Mouse (Mus musculus): ENCODE measurements around the gene Prpf6. TPM values are rescaled to one million over a fixed set of nuclear protein-coding genes. Genes with fewer than 3 reads are reported as not detected.

Prpf6 gene
- polyA plus RNA-seq, 1 experiment from 2014 or later = 72.8 TPM

GRCm38 (mm10) chr2:181572921-181573920 lies 18.4 kb upstream of the Prpf6 start:
- H3K27me3 ChIP-seq = no peaks in the 10 kb centered on the region
- no peak overlapping the region for H3K4me3 ChIP-seq (replicated peaks)
- H3K27ac ChIP-seq = no peak overlapping the region
- ATAC-seq = no peak
- no peaks in the 10 kb centered on the region for H3K9me3 ChIP-seq
- 94% methylated on average over 15 of the region's 15 CpGs for WGBS
- peaks cover 39% of the 10 kb centered on the region for H3K36me3 ChIP-seq
- no peak overlapping the region for H3K9ac ChIP-seq (replicated peaks)
- H3K4me1 ChIP-seq (replicated peaks) = peaks cover 11% of the 10 kb centered on the region
- no peak overlapping the region for H3K4me2 ChIP-seq (replicated peaks)

- no peaks in the 10 kb centered on the region for H3K27me3 ChIP-seq
- no peak overlapping the region for H3K9ac ChIP-seq (replicated peaks)
- H3K4me2 ChIP-seq (replicated peaks) = no peak overlapping the region
- 94% methylated on average over 9 of the region's 9 CpGs for WGBS
- no peaks in the 10 kb centered on the region for H3K9me3 ChIP-seq
- no peak overlapping the region for H3K27ac ChIP-seq
- no peak for ATAC-seq
- H3K4me1 ChIP-seq (replicated peaks) = peaks cover 19% of the 10 kb centered on the region
- H3K4me3 ChIP-seq (replicated peaks) = no peak overlapping the region
- H3K36me3 ChIP-seq = peaks cover 39% of the 10 kb centered on the region
Observed at GRCm38 (mm10) chr2:181573961-181574360, 17.7 kb upstream of the Prpf6 start.

GRCm38 (mm10) chr2:181574921-181575545 lies 16.6 kb upstream of the Prpf6 start:
- WGBS = 94% methylated on average over 7 of the region's 7 CpGs
- Histone ChIP-seq H3K36me3 (peaks cover 35% of the 10 kb centered on the region), H3K9me3 (no peaks in the 10 kb centered on the region), H3K4me1 (replicated peaks) (peaks cover 30% of the 10 kb centered on the region), H3K4me2 (replicated peaks) (no peak overlapping the region), H3K27ac (no peak overlapping the region), H3K27me3 (no peaks in the 10 kb centered on the region), H3K4me3 (replicated peaks) (no peak overlapping the region), H3K9ac (replicated peaks) (no peak overlapping the region)
- ATAC-seq = no peak

GRCm38 (mm10) chr2:181576613-181577012 lies 15.1 kb upstream of the Prpf6 start:
- H3K4me1 ChIP-seq (replicated peaks) = peaks cover 44% of the 10 kb centered on the region
- H3K27me3 ChIP-seq = no peaks in the 10 kb centered on the region
- no peak for ATAC-seq
- 89% methylated on average over 2 of the region's 2 CpGs for WGBS
- H3K9me3 ChIP-seq = no peaks in the 10 kb centered on the region
- no peak overlapping the region for H3K27ac ChIP-seq
- H3K4me3 ChIP-seq (replicated peaks) = no peak overlapping the region
- no peak overlapping the region for H3K9ac ChIP-seq (replicated peaks)
- peaks cover 33% of the 10 kb centered on the region for H3K36me3 ChIP-seq
- H3K4me2 ChIP-seq (replicated peaks) = no peak overlapping the region

- H3K4me1 ChIP-seq (replicated peaks) = peaks cover 45% of the 10 kb centered on the region
- H3K9ac ChIP-seq (replicated peaks) = no peak overlapping the region; the same call in 1 of the 2 replicates
- H3K9me3 ChIP-seq = no peaks in the 10 kb centered on the region
- no peak overlapping the region for H3K27ac ChIP-seq
- no peak overlapping the region for H3K4me3 ChIP-seq (replicated peaks)
- WGBS = 73% methylated on average over 2 of the region's 2 CpGs
- no peak overlapping the region for H3K4me2 ChIP-seq (replicated peaks)
- peaks cover 28% of the 10 kb centered on the region for H3K36me3 ChIP-seq
- H3K27me3 ChIP-seq = no peaks in the 10 kb centered on the region
- no peak for ATAC-seq
Observed at GRCm38 (mm10) chr2:181577126-181577525, 14.5 kb upstream of the Prpf6 start.

- Histone ChIP-seq H3K27ac (no peak overlapping the region), H3K9me3 (no peaks in the 10 kb centered on the region), H3K4me3 (replicated peaks) (no peak overlapping the region), H3K27me3 (no peaks in the 10 kb centered on the region), H3K36me3 (peaks cover 23% of the 10 kb centered on the region), H3K4me1 (replicated peaks) (peaks cover 49% of the 10 kb centered on the region), H3K9ac (replicated peaks) (peak overlapping the region; percentile 14; the same call in 1 of the 2 replicates), H3K4me2 (replicated peaks) (no peak overlapping the region)
- no peak for ATAC-seq
- 85% methylated on average over 7 of the region's 7 CpGs for WGBS
Observed at GRCm38 (mm10) chr2:181577981-181578581, 13.6 kb upstream of the Prpf6 start.

- no peak overlapping the region for H3K4me3 ChIP-seq (replicated peaks)
- H3K4me1 ChIP-seq (replicated peaks) = peaks cover 49% of the 10 kb centered on the region
- peaks cover 22% of the 10 kb centered on the region for H3K36me3 ChIP-seq
- no peak overlapping the region for H3K4me2 ChIP-seq (replicated peaks)
- no peaks in the 10 kb centered on the region for H3K9me3 ChIP-seq
- ATAC-seq = no peak
- no peak overlapping the region for H3K27ac ChIP-seq
- H3K27me3 ChIP-seq = no peaks in the 10 kb centered on the region
- 76% methylated on average over 5 of the region's 5 CpGs for WGBS
- H3K9ac ChIP-seq (replicated peaks) = 0 out of 2 replicates have a peak overlapping the region, but pooled peaks have one; percentile 1
Observed at GRCm38 (mm10) chr2:181578790-181579618, 12.7 kb upstream of the Prpf6 start.

- Histone ChIP-seq H3K27me3 (no peaks in the 10 kb centered on the region), H3K4me3 (replicated peaks) (no peak overlapping the region), H3K4me1 (replicated peaks) (peaks cover 49% of the 10 kb centered on the region), H3K9me3 (no peaks in the 10 kb centered on the region), H3K4me2 (replicated peaks) (no peak overlapping the region; the same call in 1 of the 2 replicates), H3K9ac (replicated peaks) (no peak overlapping the region), H3K36me3 (peaks cover 22% of the 10 kb centered on the region), H3K27ac (no peak overlapping the region; the same call in 1 of the 2 replicates)
- ATAC-seq = no peak
- 92% methylated on average over 1 of the region's 1 CpGs for WGBS
Observed at GRCm38 (mm10) chr2:181579681-181580080, 12.0 kb upstream of the Prpf6 start.

- H3K4me2 ChIP-seq (replicated peaks) = peak overlapping the region; percentile 91
- 87% methylated on average over 5 of the region's 5 CpGs for WGBS
Observed at GRCm38 (mm10) chr2:181580131-181580772, 11.4 kb upstream of the Prpf6 start.

GRCm38 (mm10) chr2:181581016-181581401 lies 10.7 kb upstream of the Prpf6 start:
- H3K9me3 ChIP-seq = no peaks in the 10 kb centered on the region
- peak overlapping the region; percentile 91 for H3K4me2 ChIP-seq (replicated peaks)
- ATAC-seq = peak; percentile 77
- peak overlapping the region; percentile 93 for H3K9ac ChIP-seq (replicated peaks)
- H3K36me3 ChIP-seq = peaks cover 33% of the 10 kb centered on the region
- H3K4me1 ChIP-seq (replicated peaks) = peaks cover 49% of the 10 kb centered on the region
- H3K27me3 ChIP-seq = no peaks in the 10 kb centered on the region
- peak overlapping the region; percentile 94 for H3K27ac ChIP-seq
- H3K4me3 ChIP-seq (replicated peaks) = peak overlapping the region; percentile 73
- 0% methylated on average over 11 of the region's 11 CpGs for WGBS

More at GRCm38 (mm10) chr2:181580131-181580772, 11.4 kb upstream of the Prpf6 start:
- no peak for ATAC-seq
- no peaks in the 10 kb centered on the region for H3K9me3 ChIP-seq
- no peaks in the 10 kb centered on the region for H3K27me3 ChIP-seq
- peaks cover 25% of the 10 kb centered on the region for H3K36me3 ChIP-seq
- peak overlapping the region; percentile 73 for H3K4me3 ChIP-seq (replicated peaks)
- peak overlapping the region; percentile 94; the same call in 1 of the 2 replicates for H3K27ac ChIP-seq
- peaks cover 49% of the 10 kb centered on the region for H3K4me1 ChIP-seq (replicated peaks)
- peak overlapping the region; percentile 93; the same call in 1 of the 2 replicates for H3K9ac ChIP-seq (replicated peaks)

Measured in midbrain, embryonic 13.5 days (tissue).